Mouse (Mus musculus): ENCODE results near the gene Zfp180.
A peak's percentile ranks its signal among the peaks of the same experiment; 100 is the strongest.
"Not testable (repeated sequence)": the region's sequence is repeated elsewhere in the genome, so short reads cannot be mapped to it uniquely, and the experiment has no call there.

The Zfp180 gene

GRCm38 (mm10) chr7:24081634-24082431 is at the start of gene Zfp180:
Zfp180 (plus strand) TSS chr7:24081924.
- peak; percentile 98 for DNase-seq (ENCODE audit: low read depth, low spot score)

- no peak for DNase-seq (ENCODE audit: low read depth, low spot score)
Observed at GRCm38 (mm10) chr7:24052660-24053304, 28.9 kb upstream of the Zfp180 start, which contains the start of gene Vmn1r183. Vmn1r183 (plus strand) TSS chr7:24053254.

- not testable (repeated sequence) for DNase-seq (ENCODE audit: low read depth, low spot score)
Observed at GRCm38 (mm10) chr7:24074424-24074823, 7.3 kb upstream of the Zfp180 start.

GRCm38 (mm10) chr7:24082457-24083235 is 922 bp downstream of the Zfp180 start:
- no peak for DNase-seq (ENCODE audit: low read depth, low spot score)

- peak; percentile 64 for DNase-seq (ENCODE audit: low read depth, low spot score)
Observed at GRCm38 (mm10) chr7:24086871-24087270, 5.1 kb downstream of the Zfp180 start.

- DNase-seq (ENCODE audit: low read depth, low spot score), result peak; percentile 83
Observed at GRCm38 (mm10) chr7:24087485-24088125, 5.9 kb downstream of the Zfp180 start.

GRCm38 (mm10) chr7:24104403-24104802 is 22.7 kb downstream of the Zfp180 start:
- DNase-seq (ENCODE audit: low read depth, low spot score), result no peak

GRCm38 (mm10) chr7:24105144-24105703 is 23.5 kb downstream of the Zfp180 start:
- DNase-seq (ENCODE audit: low read depth, low spot score), result no peak

- no peak for DNase-seq (ENCODE audit: low read depth, low spot score)
Observed at GRCm38 (mm10) chr7:24110839-24111238, 29.1 kb downstream of the Zfp180 start.

GRCm38 (mm10) chr7:24111772-24112155 is 30.0 kb downstream of the Zfp180 start:
- DNase-seq (ENCODE audit: low read depth, low spot score), result no peak

- DNase-seq (ENCODE audit: low read depth, low spot score), result peak; percentile 91
Observed at GRCm38 (mm10) chr7:24112156-24112856, 30.6 kb downstream of the Zfp180 start, which contains the start of gene Zfp112. Zfp112 (plus strand) TSS chr7:24112314.

- DNase-seq (ENCODE audit: low read depth, low spot score), result peak; percentile 73
Observed at GRCm38 (mm10) chr7:24113001-24113400, 31.3 kb downstream of the Zfp180 start.

GRCm38 (mm10) chr7:24116655-24117054 is 34.9 kb downstream of the Zfp180 start:
- no peak for DNase-seq (ENCODE audit: low read depth, low spot score)

- DNase-seq (ENCODE audit: low read depth, low spot score), result no peak
Observed at GRCm38 (mm10) chr7:24133425-24133995, 51.8 kb downstream of the Zfp180 start.

- peak; percentile 80 for DNase-seq (ENCODE audit: low read depth, low spot score)
Observed at GRCm38 (mm10) chr7:24133996-24134828, 52.5 kb downstream of the Zfp180 start, which contains the start of gene Zfp235. Zfp235 (plus strand) TSS chr7:24134169.

- DNase-seq (ENCODE audit: low read depth, low spot score), result no peak
Observed at GRCm38 (mm10) chr7:24142566-24142965, 60.8 kb downstream of the Zfp180 start.

- peak; percentile 65 for DNase-seq (ENCODE audit: low read depth, low spot score)
Observed at GRCm38 (mm10) chr7:24153272-24153671, 71.5 kb downstream of the Zfp180 start.

Measured in ES-CJ7 (cell line).